Mouse (Mus musculus) stomach, postnatal 0 days (tissue): ENCODE measurements around the gene Erbb4.

Source experiments
- CTCF ChIP-seq: IDR thresholded peaks from 2 replicates; pipeline ENCODE4 v1.5.1; 2016; ENCODE audit warnings: antibody characterized with exemption, low read depth, mild to moderate bottlenecking, moderate library complexity
- EP300 ChIP-seq: optimal IDR thresholded peaks from 2 replicates; pipeline ENCODE3; 2016; ENCODE audit warnings: antibody characterized with exemption

GRCm38 (mm10) chr1:68120364-68120763 lies 987.5 kb downstream of the Erbb4 start:
- TF ChIP-seq CTCF (no peak), EP300 (no peak)
